Mouse (Mus musculus) megakaryocyte, embryonic 14.5 days (primary cell): ENCODE measurements at regions not wholly inside any gene's neighbourhood (a gene's known extent, or its start where the extent isn't known, plus 50 kb on each side); places are given as distances from the start of the nearest gene placed in this dataset.

Source experiments
- FLI1 ChIP-seq: IDR thresholded peaks from 2 replicates; pipeline ENCODE4 v1.6.1; 2012; ENCODE audit warnings: low read length, inconsistent platforms, mixed read lengths
- GATA1 ChIP-seq: IDR thresholded peaks from 3 replicates; pipeline ENCODE4 v1.6.1; 2012; ENCODE audit warnings: mixed read lengths, low read length, inconsistent platforms, borderline replicate concordance

DNA sequence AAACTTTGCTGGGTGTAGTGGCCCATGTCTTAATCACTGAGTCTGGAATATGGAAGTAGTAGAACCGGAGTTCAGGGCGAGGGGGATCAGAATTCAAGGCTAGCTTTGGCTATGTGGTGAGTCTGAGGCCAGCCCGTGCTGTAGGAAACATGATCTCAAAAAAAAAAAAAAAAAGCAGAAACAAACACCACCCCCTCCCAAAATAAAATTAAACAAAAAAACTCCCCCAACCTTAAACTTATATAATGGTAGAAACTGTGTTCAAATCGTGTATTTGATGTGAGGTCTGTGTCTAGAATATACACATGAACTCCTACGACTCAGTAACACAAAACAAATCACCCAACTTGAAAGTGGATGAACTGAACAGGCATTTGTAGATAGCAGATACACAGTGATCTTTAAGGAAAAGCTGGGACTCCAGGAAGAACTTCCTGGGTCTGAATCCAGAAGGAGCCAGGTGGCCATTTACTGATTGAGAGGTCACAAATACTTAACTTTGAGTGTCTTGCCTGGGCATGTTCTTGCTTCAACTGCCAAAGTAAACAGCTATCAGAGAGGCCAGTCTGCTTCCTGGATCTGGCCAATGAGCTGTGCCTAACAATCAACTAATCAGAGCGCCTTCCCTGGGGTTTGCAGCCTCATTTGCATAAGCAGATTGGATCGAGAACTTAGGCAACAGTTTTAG is 63.6 kb upstream of the Nfe2l2 start:
- TF ChIP-seq GATA1, result no peak
- no peak for TF ChIP-seq FLI1
